Mouse (Mus musculus): ENCODE data around the gene D16Ertd472e. TPM values are rescaled to one million over a fixed set of nuclear protein-coding genes. Genes with fewer than 3 reads are reported as not detected.

The D16Ertd472e gene
- 1 to 10 TPM; 8.6 to 8.8 TPM for total RNA-seq (2021)

GRCm38 (mm10) chr16:78576478-78577084 is at the start of gene D16Ertd472e:
TSS of gene D16Ertd472e (minus strand) at chr16:78576708.
- intact Hi-C loops (cut with DNase I) = loop anchor here (1.0 to 10.0 kb wide), 2 partner anchors 118 to 202 kb away; partner anchors contain the start of gene Btg3
- DNase-seq = peak; percentile 90 to 92

- intact Hi-C loops (cut with DNase I) = no loop called here
- no peak for DNase-seq
Observed at GRCm38 (mm10) chr16:78622755-78623154, 46.2 kb upstream of the D16Ertd472e start.

GRCm38 (mm10) chr16:78619386-78619785 is 42.9 kb upstream of the D16Ertd472e start:
- intact Hi-C loops (cut with DNase I) = no loop called here
- peak; percentile 19 to 41 for DNase-seq

GRCm38 (mm10) chr16:78617757-78618532 is 41.4 kb upstream of the D16Ertd472e start:
- intact Hi-C loops (cut with DNase I) = no loop called here
- DNase-seq = no peak

GRCm38 (mm10) chr16:78606202-78606601 is 29.7 kb upstream of the D16Ertd472e start:
- DNase-seq = no peak
- intact Hi-C loops (cut with DNase I) = loop anchor here (1.0 kb wide), 1 partner anchor 9 kb away; no protein-coding TSS in a partner anchor

GRCm38 (mm10) chr16:78598919-78599318 is 22.4 kb upstream of the D16Ertd472e start:
- no peak for DNase-seq
- intact Hi-C loops (cut with DNase I) = loop anchor here (10.0 kb wide), 1 partner anchor 954 kb away; no protein-coding TSS in a partner anchor

- intact Hi-C loops (cut with DNase I) = loop anchor here (10.0 kb wide), 1 partner anchor 952 kb away; no protein-coding TSS in a partner anchor
- no peak for DNase-seq
Observed at GRCm38 (mm10) chr16:78596381-78596780, 19.9 kb upstream of the D16Ertd472e start.

GRCm38 (mm10) chr16:78595821-78596220 is 19.3 kb upstream of the D16Ertd472e start:
- no peak for DNase-seq
- intact Hi-C loops (cut with DNase I) = loop anchor here (10.0 kb wide), 1 partner anchor 951 kb away; no protein-coding TSS in a partner anchor

- intact Hi-C loops (cut with DNase I) = loop anchor here (10.0 kb wide), 1 partner anchor 949 kb away; no protein-coding TSS in a partner anchor
- peak in 1 of 2 experiments; percentile 8 for DNase-seq
Observed at GRCm38 (mm10) chr16:78594154-78594553, 17.6 kb upstream of the D16Ertd472e start.

GRCm38 (mm10) chr16:78591130-78591529 is 14.6 kb upstream of the D16Ertd472e start:
- intact Hi-C loops (cut with DNase I) = loop anchor here (10.0 kb wide), 1 partner anchor 946 kb away; no protein-coding TSS in a partner anchor
- no peak for DNase-seq

GRCm38 (mm10) chr16:78588821-78589220 is 12.3 kb upstream of the D16Ertd472e start:
- intact Hi-C loops (cut with DNase I) = no loop called here

GRCm38 (mm10) chr16:78586621-78587020 is 10.1 kb upstream of the D16Ertd472e start:
- DNase-seq = no peak
- intact Hi-C loops (cut with DNase I) = no loop called here

More at GRCm38 (mm10) chr16:78588821-78589220, 12.3 kb upstream of the D16Ertd472e start:
- DNase-seq = no peak

GRCm38 (mm10) chr16:78585664-78586397 is 9.3 kb upstream of the D16Ertd472e start:
- intact Hi-C loops (cut with DNase I) = no loop called here

GRCm38 (mm10) chr16:78585163-78585562 is 8.7 kb upstream of the D16Ertd472e start:
- intact Hi-C loops (cut with DNase I) = no loop called here

More at GRCm38 (mm10) chr16:78585664-78586397, 9.3 kb upstream of the D16Ertd472e start:
- DNase-seq = no peak

GRCm38 (mm10) chr16:78583968-78584367 is 7.5 kb upstream of the D16Ertd472e start:
- intact Hi-C loops (cut with DNase I) = no loop called here
- no peak for DNase-seq

More at GRCm38 (mm10) chr16:78585163-78585562, 8.7 kb upstream of the D16Ertd472e start:
- no peak for DNase-seq

GRCm38 (mm10) chr16:78580387-78580786 is 3.9 kb upstream of the D16Ertd472e start:
- no peak for DNase-seq
- intact Hi-C loops (cut with DNase I) = no loop called here

GRCm38 (mm10) chr16:78579386-78579785 is 2.9 kb upstream of the D16Ertd472e start:
- intact Hi-C loops (cut with DNase I) = loop anchor here (10.0 kb wide), 1 partner anchor 205 kb away; the partner anchor contains the start of gene Btg3
- DNase-seq = no peak

- DNase-seq = peak; percentile 33 to 43
Observed at GRCm38 (mm10) chr16:78577085-78577671, 670 bp upstream of the D16Ertd472e start.

GRCm38 (mm10) chr16:78575852-78576477 is 543 bp downstream of the D16Ertd472e start:
- DNase-seq = no peak
- intact Hi-C loops (cut with DNase I) = loop anchor here (1.0 to 10.0 kb wide), 2 partner anchors 118 to 201 kb away; partner anchors contain the start of gene Btg3

More at GRCm38 (mm10) chr16:78577085-78577671, 670 bp upstream of the D16Ertd472e start:
- intact Hi-C loops (cut with DNase I) = loop anchor here (10.0 kb wide), 1 partner anchor 202 kb away; the partner anchor contains the start of gene Btg3
